Mouse (Mus musculus) liver, adult 2 months (tissue): ENCODE results near the gene Rasgrp4. TPM values are rescaled to one million over a fixed set of nuclear protein-coding genes. Genes with fewer than 3 reads are reported as not detected.

ENCODE experiments used
- DNase-seq: peaks from one replicate; pipeline ENCODE4 v3.0.0-alpha.2; 2011; ENCODE audit warnings: low read depth, low spot score; ENCODE audit errors: extremely low read depth
- H3K27ac ChIP-seq: fragments of 200-500 bp; replicated peaks from 2 replicates; pipeline ENCODE4 v1.5.1; 2012; ENCODE audit warnings: low read depth, mild to moderate bottlenecking, control low read depth, inconsistent platforms, low read length; ENCODE audit not compliant: insufficient read depth
- H3K27me3 ChIP-seq: fragments of 200-500 bp; 2 replicates; pipeline ENCODE4 v1.6.1; 2012; ENCODE audit warnings: mild to moderate bottlenecking, moderate library complexity, low read length, inconsistent platforms; ENCODE audit not compliant: control insufficient read depth, insufficient read depth
- H3K36me3 ChIP-seq: fragments of 200-500 bp; 2 replicates; pipeline ENCODE4 v1.6.1; 2012; ENCODE audit warnings: low read length, inconsistent platforms; ENCODE audit not compliant: control insufficient read depth, insufficient read depth
- H3K4me1 ChIP-seq: fragments of 200-500 bp; 2 replicates; pipeline ENCODE4 v1.6.1; 2011; ENCODE audit warnings: low read length; ENCODE audit not compliant: control insufficient read depth, insufficient read depth
- H3K4me3 ChIP-seq: fragments of 200-500 bp; 2 replicates; pipeline ENCODE4 v1.5.1; 2011; ENCODE audit warnings: low read depth, mild to moderate bottlenecking, control low read depth, low read length, moderate library complexity; ENCODE audit not compliant: insufficient read depth
- H3K79me2 ChIP-seq: fragments of 200-500 bp; 2 replicates; pipeline ENCODE4 v1.6.1; 2012; ENCODE audit warnings: inconsistent platforms, mild to moderate bottlenecking, low read length, moderate library complexity; ENCODE audit not compliant: control insufficient read depth, insufficient read depth
- H3K9ac ChIP-seq: fragments of 200-500 bp; 2 replicates; pipeline ENCODE4 v1.6.1; 2012; ENCODE audit warnings: low read depth, mild to moderate bottlenecking, control low read depth, inconsistent platforms, low read length
- CTCF ChIP-seq: fragments of 200-500 bp; IDR thresholded peaks from 2 replicates; pipeline ENCODE4 v1.5.1; 2011; ENCODE audit warnings: low read depth, low read length, control low read depth
- POLR2A ChIP-seq: fragments of 200-500 bp; IDR thresholded peaks from 2 replicates; pipeline ENCODE4 v1.6.1; 2011; ENCODE audit warnings: low read length, control low read depth; ENCODE audit not compliant: insufficient read depth; ENCODE audit errors: extremely low read depth
- WGBS: fragments of 180-500 bp; shearing (Covaris S2); methylation state at CpG from one replicate; pipeline ENCODE4 v1.1.7; 2018; 5-methylcytosine and 5-hydroxymethylcytosine counted together
- polyA plus RNA-seq: library from polyadenylated mRNA; depleted of rRNA; stranded (reverse); fragments of >200 nt; gene quantifications from 2 replicates; pipeline ENCODE4 v1.2.3, GENCODE M21; 2012
- total RNA-seq: library from RNA; depleted of rRNA; stranded (reverse); fragments of >200 nt; gene quantifications from 2 replicates; pipeline ENCODE4 v1.2.3, GENCODE M21; 2014

Gene Rasgrp4
- total and polyA plus RNA-seq, 2 experiments = under 0.01 to 0.69 TPM

DNA sequence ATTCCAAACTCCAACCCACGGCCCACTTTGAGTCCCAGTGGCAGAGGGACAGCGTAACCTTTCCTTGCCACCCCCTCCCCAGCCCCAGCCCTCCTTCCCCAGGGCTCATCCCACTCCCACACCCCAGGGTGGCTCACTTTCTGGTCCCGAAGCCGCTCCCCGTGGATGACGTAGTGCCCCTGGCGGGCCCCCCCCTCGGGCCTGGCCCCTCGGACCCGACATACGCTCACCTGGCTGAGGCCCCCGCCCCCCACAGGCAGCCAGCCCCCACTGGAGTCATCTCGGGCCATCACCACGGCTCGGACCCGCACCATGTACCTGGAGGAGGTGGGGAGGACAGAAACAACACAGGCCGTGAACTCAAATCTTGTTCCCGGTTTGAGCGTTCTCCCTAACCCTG lies 33.0 kb downstream of the Rasgrp4 start:
- TF ChIP-seq POLR2A (no peak), CTCF (no peak)
- 42% methylated on average over 19 of the region's 19 CpGs for WGBS
- H3K9ac ChIP-seq = no peak overlapping the region
- DNase-seq = no peak
- peaks cover 6% of the 10 kb centered on the region for H3K4me1 ChIP-seq
- H3K79me2 ChIP-seq = no peaks in the 10 kb centered on the region
- H3K36me3 ChIP-seq = no peaks in the 10 kb centered on the region
- 0 out of 2 replicates have a peak, but pooled peaks cover 2% of the 10 kb centered on the region for H3K27me3 ChIP-seq
- no peak overlapping the region for H3K4me3 ChIP-seq
- H3K27ac ChIP-seq = no peak overlapping the region

DNA sequence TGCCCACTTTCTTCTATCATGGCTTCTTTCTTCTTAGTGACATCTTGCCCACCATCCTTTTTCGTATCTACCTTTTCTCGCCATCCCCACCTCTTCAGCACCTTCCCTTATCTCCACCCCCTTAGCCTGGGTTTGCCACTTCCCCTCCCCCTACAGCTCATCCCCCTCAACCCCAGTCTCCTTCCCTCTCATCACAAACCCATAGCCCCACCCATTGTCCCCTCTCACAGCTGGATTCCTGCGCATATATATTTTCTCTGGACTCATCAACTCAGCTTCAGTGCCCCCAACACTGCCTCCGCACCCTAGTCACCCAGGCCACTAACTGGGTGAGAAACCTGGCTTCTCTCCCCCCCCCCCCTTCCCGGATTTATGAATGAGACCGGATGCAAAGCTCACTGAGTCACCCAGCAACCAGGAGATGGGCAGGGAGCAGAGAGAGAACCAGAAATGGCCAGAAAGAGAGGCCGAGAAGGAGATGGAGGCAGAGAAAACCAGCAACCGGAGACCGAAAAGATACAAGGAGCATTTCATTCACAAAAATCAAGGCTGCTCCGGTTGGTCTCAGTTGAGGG lies 33.6 kb downstream of the Rasgrp4 start:
- no peak overlapping the region for H3K9ac ChIP-seq
- TF ChIP-seq CTCF (no peak), POLR2A (no peak)
- H3K4me3 ChIP-seq = no peak overlapping the region
- 20% methylated on average over 10 of the region's 10 CpGs for WGBS
- H3K79me2 ChIP-seq = no peaks in the 10 kb centered on the region
- H3K27ac ChIP-seq = no peak overlapping the region
- 0 out of 2 replicates have a peak, but pooled peaks cover 2% of the 10 kb centered on the region for H3K27me3 ChIP-seq
- no peak for DNase-seq
- no peaks in the 10 kb centered on the region for H3K36me3 ChIP-seq
- peaks cover 6% of the 10 kb centered on the region for H3K4me1 ChIP-seq

- Histone ChIP-seq H3K4me3 (peak overlapping the region; percentile 83; the same call in 1 of the 2 replicates), H3K36me3 (no peaks in the 10 kb centered on the region), H3K27ac (no peak overlapping the region), H3K4me1 (peaks cover 6% of the 10 kb centered on the region), H3K79me2 (no peaks in the 10 kb centered on the region), H3K9ac (no peak overlapping the region), H3K27me3 (0 out of 2 replicates have a peak, but pooled peaks cover 2% of the 10 kb centered on the region)
- WGBS = 5% methylated on average over 14 of the region's 14 CpGs
- TF ChIP-seq POLR2A = no peak
- TF ChIP-seq CTCF = no peak
- no peak for DNase-seq
These were observed 34.2 kb downstream of the Rasgrp4 start for GRCm38 (mm10) chr7:29168791-29169230.

DNA sequence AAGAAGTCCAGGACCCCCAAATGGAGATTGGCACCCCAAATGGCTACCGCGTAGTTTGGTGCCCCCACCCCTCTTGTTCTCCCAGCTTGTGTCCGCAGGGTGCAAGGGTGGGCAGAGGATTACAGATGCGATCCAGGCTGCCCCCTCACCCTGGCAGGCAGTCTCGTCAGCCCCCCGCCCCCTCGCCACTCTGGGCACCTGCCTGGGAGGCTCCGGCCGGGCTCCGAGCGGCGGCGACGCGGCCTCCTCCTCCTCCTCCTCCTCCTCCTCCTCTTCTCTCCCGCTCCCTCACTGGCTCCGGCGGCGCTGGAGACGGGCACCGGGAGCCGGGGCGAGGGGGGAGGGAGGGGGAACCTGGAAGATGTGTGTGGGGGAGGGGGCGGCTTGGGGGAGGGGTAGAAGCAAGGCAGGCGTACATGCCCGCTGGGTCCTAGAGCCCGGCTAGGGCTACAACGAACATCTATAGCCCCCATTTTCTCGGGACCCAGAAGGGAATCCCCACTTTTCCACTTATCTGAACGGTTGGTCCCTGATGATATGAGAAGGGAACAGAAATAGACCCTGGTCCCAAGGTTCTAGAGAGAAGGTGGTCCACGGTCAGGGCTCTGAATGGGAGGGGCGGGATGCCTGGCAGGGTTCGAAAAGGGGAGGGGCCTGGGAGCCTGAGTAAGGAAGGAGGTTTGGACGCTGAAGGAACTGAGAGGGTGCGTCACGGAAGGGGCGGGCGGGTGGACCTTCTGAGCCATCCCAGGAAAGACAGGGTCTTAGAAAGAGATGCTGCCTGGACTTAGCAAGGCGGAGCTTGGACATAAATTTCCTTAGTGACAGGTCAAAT lies 34.8 kb downstream of the Rasgrp4 start:
- peaks cover 6% of the 10 kb centered on the region for H3K4me1 ChIP-seq
- no peak for TF ChIP-seq POLR2A
- TF ChIP-seq CTCF = no peak
- 0 out of 2 replicates have a peak, but pooled peaks cover 2% of the 10 kb centered on the region for H3K27me3 ChIP-seq
- 0 out of 2 replicates have a peak, but pooled peaks cover 3% of the 10 kb centered on the region for H3K36me3 ChIP-seq
- H3K27ac ChIP-seq = no peak overlapping the region
- 2% methylated on average over 31 of the region's 39 CpGs for WGBS
- DNase-seq = peak; percentile 35
- peak overlapping the region; percentile 83 for H3K4me3 ChIP-seq
- peak overlapping the region; percentile 43 for H3K9ac ChIP-seq
- no peaks in the 10 kb centered on the region for H3K79me2 ChIP-seq

DNA sequence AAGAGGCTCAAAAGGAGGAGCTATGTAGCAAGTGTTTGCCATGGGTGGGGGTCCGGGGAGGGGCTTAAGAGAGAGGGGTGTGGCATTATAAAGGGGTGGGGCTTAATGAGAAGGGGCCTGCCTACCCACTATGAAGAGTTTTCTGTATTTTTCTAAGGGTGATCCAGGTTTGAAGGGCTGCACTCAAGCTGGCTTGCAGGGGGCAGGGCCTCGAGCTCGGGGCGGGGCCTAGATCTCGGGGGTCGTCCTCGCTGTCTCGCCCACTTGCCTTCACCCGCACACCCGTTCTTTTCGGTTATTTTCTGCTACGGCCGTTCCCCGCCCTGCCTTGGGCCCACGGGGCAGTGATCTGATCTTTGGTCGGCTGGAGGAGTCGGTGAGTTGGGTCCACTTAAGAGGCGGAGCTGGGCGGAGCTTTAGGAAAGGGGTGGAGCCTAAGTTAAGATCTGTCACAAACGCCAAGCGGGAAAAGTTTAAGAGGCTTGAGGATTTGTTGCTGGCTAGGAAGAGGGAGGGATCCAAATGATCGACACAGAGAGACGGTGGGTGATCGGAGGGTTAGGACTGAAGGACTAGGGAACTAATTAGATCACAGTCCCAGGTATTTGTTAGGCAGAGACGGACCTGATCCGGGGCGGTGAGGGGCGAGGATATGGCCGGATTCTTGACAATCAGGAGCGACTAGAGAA lies 35.6 kb downstream of the Rasgrp4 start, which contains the start of the genes Ggn and Spred3:
Ggn (plus strand) TSS at position 145 of the 689 bp plus-strand sequence.
Spred3 (minus strand) TSS at position 346 of the 689 bp plus-strand sequence.
- TF ChIP-seq POLR2A (peak; percentile 41; the same call in 1 of the 2 replicates), CTCF (no peak)
- under 1% methylated on average over 30 of the region's 30 CpGs for WGBS
- DNase-seq = peak; percentile 82
- Histone ChIP-seq H3K4me3 (peak within 1 kb of the TSS; percentile 83), H3K9ac (peak within 1 kb of the TSS; percentile 82), H3K36me3 (peaks cover 4% of the 10 kb centered on the region), H3K27ac (peak within 1 kb of the TSS; percentile 58; the same call in 1 of the 2 replicates), H3K79me2 (no peaks in the 10 kb centered on the region), H3K4me1 (peaks cover 6% of the 10 kb centered on the region), H3K27me3 (0 out of 2 replicates have a peak, but pooled peaks cover 2% of the 10 kb centered on the region)
